Mouse (Mus musculus) thymus, postnatal 36 days (tissue): ENCODE data around the gene Bcr.
"Not testable (repeated sequence)": the region's sequence is repeated elsewhere in the genome, so short reads cannot be mapped to it uniquely, and the experiment has no call there.

Source experiments
- DNase-seq, 2 experiments: peaks; one replicate each; pipeline ENCODE4 v3.0.0; 2022; ENCODE audit warnings: mixed read lengths in 2 of 2

The Bcr gene

DNA sequence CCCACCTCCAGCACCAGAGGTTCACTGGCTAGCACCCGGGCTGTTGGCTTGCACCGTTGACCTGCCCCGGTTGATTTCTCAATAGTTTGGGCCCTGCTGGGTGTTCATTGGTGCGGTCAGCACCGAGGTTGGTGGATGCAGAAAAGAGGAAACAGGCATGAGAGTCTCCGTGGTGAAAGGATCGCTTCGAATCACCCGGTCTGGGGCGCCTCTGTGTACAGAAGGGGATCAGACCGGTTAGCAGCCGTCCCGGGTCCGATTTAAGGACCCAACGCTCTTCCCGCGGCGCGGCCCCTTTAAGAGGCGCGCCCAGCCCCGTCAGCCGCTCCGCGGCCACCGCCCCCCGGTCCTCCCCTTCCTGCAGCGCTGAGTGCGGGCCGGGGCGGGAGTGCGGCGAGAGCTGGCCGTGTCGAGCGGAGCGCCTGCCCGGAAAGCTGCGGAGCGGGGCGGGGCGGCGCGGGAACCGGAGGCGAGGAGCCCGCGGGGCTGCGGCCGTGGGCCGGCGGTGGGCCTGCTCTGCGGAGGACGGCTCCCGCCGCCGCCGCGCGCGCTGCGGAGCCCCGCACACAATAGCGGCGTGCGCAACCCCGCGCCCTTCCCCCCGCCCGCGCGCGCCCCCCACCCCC is at the start of gene Bcr:
TSS of gene Bcr (plus strand) at position 376 of the 626 bp plus-strand sequence.
- DNase-seq, result peak; percentile 73 to 80

DNA sequence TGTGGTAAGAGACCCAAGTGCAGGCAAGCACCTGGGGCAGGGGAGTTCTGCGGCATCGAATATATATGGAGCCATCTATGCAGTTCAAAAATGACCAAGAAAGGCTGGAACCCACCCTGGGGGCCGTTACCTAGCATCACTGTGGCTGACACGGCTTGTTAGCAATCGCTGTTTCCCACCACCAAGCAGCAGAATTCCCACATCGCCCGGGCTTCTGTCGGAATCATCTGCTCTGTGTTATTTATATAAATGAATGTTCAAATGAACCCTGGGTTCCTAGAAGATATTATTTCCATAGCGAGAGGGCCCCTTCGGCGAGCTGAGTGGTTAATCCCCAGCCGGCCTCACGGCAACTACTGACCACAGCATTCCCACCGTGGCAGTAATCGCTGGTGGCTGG is 49.7 kb upstream of the Bcr start:
- no peak for DNase-seq

DNA sequence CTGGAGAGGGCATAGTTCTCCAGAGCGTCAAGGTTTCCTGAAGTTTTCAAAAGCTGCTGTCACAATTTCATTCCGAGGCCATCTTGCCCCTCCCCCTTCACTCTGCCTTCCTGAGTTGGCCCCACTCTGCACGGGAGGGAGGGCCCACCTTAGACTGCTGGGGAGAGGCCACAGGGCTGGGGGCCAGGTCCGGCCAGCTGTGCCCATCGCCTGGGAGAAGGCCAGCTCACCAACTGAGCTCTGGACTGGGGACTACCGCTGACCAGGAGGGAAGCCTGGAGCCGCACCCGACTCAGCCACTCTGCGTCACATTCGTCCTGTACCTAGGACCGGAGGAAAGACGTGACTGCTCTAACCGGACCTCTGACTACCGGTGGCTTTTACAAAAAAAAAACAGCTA is 44.9 kb upstream of the Bcr start:
- DNase-seq, result no peak

DNA sequence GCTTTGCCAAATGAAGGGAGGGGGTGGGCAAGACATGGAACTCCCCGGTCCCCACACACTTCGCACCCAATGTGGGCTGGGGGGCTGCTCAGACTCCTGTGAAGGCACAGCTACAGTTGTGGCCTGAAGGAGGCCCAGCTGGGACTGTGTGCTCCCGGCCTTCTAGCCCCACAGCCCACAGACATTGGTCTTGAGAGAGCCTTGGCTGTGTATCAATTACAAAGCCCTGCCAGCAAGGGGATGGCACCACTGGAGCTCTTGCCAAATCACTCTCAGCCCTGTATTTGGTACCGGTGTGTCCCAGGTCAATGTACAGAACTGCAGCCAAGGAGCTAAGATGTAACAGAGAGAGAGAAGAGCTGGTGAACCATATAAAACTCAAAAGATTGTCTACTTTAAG is 43.9 kb upstream of the Bcr start:
- DNase-seq, result no peak

DNA sequence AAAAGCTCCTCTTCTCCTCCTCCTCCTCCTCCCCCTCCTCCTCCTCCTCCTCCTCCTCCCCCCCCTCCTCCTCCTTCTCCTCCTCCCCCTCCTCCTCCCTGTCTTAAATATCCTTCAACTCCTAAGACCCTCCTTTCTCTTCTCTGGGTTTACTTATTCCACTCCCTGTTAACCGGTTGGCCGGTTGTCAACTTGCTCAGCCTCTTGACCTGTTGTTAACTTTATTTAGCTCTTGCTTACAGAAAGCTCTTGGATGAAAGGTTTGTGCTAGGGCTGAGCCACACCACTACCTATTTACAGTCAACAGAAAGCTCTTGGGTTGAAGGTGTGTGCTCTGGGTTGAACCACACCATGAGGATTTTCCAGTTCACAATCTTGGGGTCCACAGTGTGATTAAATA is 40.1 kb upstream of the Bcr start:
- DNase-seq, result no peak

DNA sequence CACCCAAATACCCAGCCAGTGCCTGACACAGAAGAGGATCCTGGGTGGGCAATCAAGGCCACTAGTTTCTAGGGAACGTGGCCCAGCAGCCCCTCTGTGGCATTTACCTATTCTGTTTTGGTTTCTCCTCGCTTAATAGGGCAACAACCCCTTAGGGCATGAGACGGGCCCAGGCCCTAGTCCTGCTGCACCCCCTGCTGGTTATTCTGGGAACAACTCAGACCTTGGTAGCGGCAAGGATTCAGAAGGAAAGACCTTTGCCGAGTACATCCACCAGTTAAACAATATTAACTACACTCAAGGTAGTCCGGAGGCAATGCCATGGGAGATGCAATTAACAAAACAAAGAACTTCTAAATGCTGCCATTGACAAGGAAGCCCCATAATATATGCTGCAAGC is 39.3 kb upstream of the Bcr start:
- DNase-seq, result peak; percentile 51 to 64

DNA sequence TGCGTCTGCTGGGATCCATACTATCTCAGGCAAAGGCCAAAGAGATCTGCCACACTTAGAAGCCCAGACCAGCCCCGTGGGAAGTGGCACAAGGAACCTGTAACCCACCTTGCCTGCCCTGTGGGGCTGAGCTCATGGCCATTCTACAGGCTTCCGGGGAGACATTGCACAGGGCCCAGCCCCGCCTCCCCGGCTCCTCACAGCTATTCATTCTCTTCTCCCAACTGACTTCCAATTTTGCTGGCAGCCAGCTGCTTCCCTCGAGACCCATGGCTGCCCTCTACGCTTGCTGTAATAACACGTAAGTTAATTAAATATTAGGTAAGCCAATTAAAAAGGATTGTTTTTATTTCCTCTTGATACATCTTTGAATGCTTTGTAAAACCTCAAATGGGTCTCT is 33.9 kb upstream of the Bcr start:
- DNase-seq, result no peak

DNA sequence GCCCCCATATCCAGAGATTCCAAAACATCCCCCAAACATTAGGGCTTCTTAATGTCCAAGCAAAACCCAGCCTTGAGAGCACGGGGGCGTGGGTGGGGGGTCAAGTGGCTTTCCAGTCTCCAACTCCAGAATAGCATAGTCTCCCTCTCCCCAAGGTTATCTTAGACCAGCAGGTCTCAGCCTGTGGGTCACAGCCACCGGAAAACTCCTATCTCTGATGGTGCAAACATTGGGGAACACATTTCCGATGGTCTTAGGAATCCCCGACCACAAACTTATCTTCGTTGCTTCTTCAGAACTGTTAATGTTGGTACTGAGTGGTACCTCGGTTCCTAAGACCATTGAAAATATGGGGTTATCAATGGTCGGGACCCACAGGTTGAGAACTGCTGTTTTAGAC is 31.6 kb upstream of the Bcr start:
- no peak for DNase-seq

DNA sequence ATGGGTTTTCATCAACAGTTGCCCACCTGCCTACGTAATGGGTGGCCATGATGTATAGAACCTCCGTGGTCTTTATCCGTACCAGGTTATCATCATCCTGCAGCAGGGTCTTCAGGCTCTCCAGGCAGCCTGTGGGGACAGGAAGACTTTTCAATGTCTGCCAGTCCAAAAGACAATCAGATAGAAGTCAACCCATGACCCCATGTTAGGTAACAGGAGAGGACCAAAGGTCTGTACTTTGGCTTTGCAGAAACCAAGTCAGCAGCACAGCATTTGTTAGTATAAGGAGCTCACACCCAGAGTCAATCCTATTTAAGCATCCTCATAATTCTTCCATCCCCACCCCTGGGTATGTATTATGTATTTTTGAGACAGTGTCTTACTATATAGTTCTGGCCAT is 30.7 kb upstream of the Bcr start:
- no peak for DNase-seq

DNA sequence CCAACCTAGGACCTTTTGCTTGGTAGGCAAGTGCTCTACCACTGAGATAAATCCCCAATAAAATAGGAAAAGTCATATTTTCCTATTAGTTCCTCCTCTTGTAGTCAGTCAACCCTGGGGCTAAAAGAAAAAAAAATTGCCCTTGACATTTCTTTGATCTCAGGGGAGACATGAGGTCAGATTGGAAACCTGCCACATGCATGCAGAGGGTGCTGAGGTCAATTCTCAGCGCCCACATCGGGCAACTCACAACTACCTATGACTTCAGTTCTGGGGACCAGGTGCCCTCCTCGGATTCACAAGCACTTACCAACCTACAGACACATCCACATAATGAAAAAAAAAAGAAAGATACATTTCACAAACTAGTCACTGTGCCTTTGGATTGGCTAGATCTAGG is 30.2 kb upstream of the Bcr start:
- DNase-seq, result no peak

DNA sequence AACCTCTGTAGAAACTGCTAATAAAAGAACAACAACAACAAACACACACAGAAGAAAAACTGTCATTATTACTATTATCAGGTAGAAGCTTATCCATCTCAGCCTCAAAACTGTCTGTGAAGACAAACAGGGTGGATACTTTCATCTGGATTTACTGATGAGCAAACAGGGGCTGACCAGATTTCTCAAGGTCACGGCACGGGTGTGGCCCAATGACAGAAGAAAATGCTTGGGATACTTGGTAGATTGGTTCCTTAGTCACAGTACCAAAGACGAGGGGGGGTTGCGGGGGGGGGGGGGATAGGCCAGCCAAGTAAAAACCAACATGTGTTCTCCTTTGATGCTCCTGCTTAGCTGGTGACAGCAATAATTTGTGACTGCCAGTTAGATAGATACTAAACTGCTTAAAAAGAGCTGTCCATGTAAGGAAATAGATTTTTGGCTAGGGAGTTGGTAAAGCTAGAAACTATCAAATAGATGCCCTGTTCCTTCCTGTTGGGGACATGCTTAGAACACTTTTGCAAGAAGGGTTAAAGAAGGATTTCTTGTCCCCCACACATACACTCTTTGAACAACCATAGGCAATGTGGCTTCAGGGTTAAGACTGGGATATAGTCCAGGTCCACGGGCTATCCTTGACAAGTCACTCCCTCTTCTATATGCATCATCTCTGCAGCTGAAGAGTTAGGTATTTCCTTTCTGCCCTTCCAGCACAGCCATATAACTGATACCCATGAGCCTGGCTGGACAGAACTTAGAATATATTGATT is 28.9 kb upstream of the Bcr start:
- no peak for DNase-seq

DNA sequence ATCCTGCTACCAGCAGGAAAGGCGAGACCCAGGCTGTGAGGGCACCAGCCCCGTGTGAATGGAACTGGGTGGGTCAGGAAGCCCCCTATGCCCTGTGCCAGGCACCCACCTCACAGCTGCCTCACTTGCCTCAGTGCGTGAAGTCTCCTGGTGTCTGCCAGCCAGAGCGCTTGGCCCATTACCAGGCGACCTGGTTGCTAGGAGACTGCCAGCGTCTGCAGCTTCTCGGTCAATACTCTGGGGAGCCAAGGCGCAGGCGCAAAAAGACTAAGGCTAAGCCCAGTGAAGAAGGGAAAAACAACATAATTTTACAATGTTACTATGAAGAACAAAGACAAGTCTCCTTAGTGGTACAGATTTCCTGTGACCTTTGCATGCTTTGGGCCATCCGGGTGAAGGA is 28.0 kb upstream of the Bcr start, which contains the start of gene Rsph14:
TSS of gene Rsph14 (minus strand) at position 192 of the 400 bp plus-strand sequence.
- DNase-seq, result no peak

DNA sequence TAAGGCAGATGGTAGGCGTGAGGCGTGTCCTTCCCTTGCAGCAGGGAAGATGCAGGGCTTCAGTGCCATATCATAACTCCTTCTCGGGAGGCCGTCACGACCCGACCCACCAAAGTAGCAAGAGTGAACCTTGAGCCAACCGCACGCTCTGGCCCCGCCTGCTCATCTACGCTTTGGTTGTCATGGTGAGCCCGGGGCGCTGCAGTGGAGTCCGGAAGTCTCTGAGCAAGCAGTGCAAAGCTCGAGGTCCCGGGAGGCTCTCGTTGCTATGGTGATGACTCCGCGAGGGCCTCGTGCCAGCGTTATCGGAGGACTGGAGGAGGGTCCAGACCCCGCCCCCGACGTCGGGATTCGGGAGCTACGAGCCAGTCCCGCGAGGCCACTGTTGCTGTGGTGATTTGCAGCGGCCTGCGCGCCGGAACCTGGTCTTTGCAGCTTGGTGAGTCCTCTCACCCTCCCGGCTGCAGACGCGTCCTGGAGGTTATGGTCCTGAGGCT is 23.5 kb upstream of the Bcr start, which contains the start of gene Rab36:
TSS of gene Rab36 (plus strand) at position 176 of the 497 bp plus-strand sequence.
- peak; percentile 76 to 86 for DNase-seq

DNA sequence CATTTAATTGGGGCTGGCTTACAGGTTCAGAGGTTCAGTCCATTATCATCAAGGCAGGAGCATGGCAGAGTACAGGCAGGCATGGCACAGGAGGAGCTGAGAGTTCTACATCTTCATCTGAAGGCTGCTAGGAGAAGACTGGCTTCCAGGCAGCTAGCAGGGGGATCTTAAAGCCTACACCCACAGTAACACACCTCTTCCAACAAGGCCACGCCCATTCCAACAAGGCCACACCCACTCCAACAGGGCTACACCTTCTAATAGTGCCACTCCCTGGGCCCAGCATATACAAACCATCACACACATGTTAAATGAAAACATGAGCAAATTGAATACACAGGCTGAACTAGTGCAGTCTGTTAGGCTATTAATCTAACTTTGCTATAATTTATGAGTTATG is 18.3 kb upstream of the Bcr start:
- DNase-seq, result not testable (repeated sequence)

DNA sequence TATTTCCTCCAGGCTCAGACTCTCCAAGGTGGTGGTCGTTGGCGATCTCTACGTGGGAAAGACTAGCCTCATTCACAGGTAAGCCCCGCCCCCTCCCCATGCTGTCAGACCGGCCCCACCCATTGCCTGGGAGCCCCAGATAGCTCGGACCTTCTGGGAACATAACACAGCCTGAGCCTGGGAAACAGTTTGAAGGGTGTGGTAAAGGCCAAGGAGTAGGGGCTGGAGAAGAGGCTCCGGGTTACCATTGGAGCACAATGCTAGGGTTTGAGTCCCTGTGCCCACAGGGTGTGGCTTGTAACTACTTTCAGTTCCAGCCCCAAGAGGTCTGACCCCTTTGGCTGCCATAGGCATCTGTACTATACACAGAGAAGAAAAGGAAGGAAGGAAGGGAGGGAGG is 15.9 kb upstream of the Bcr start:
- DNase-seq, result no peak

DNA sequence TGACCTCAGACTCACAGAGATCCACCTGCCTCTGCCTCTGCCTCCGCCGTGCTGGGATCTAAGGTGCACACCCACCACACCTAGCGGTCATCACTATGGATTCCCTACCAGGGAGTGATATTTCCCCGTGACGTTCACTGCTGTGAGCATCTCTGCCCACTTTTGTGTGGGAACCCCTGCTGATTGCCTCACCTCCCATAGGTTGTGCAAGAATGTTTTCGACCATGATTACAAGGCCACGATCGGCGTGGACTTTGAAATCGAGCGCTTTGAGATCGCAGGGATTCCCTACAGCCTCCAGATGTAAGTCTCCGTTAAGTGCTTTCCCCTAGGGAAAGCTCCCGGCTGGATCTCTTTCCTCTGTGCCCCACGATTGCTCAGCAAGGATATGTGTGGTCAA is 14.6 kb upstream of the Bcr start:
- no peak for DNase-seq

DNA sequence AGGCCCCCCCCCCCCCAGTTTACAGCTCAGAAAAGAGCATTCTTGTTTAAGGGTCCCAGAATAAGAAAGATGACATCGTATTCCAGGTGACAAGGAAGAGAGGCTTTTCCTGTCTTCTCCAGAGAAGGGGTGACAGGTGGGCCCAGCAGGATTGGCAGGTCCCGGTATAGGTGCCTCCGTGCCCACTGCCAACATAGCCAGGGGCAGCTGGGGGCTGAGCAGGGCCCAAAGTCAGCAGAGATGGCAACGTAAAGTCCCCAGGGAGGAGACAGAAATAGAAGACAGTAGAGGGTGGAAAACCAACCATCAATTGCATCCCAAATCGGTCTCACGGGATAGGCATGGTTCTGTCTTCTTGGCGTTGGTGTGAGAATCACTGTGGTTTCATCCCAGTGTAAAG is 11.7 kb upstream of the Bcr start:
- DNase-seq, result no peak

DNA sequence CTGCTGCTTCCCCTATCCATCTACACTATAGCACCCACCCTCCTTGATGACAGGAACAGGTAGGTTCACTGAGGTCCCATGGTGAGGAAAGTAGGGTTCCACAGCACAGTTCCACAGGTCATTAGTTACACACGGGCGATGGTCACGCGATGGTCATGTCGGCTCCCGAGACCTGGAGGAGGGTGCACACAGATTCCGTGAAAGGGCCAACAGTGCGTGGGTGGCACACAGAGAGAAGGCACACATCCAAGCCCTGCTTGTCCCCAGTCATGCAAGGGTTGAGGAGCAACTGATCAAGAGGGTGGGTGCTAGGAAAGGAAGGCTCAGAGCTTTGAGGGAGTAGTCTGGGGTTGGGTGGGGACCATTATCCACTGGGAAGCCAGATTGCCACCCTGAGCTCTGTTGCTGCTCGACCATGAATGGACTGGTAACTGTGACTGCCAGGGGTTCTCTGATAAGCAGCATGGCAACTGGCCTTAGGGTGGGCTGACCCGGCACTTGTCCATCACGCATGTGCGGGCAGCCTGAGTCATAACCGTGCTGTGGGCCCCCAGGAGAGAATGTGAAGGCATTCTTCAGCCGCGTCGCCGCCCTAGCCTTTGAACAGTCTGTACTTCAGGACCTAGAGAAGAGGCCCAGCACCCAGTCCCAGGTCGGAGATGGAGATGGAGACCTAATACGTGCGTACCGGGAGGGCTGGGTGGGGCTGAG is 8.9 kb upstream of the Bcr start:
- DNase-seq, result no peak

DNA sequence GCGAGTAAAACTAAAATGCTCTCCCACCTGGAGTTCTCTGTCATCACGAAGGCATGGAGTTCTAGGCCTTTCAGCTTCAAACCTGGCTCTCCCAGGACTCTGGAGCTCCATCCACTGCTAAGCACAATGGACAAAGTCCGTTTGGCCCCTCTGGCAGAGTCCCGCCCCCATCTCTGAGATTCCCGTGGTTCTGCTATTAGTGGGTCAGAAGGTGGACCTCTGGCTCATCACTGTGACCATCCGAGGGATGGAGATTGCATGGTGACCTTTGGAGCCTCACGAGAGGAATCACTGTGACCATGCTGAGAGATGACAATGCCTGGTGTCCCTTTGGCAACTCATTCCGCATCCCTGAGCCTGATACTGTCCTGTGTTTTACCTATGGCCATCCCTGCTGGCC is 7.5 kb upstream of the Bcr start:
- DNase-seq, result no peak

DNA sequence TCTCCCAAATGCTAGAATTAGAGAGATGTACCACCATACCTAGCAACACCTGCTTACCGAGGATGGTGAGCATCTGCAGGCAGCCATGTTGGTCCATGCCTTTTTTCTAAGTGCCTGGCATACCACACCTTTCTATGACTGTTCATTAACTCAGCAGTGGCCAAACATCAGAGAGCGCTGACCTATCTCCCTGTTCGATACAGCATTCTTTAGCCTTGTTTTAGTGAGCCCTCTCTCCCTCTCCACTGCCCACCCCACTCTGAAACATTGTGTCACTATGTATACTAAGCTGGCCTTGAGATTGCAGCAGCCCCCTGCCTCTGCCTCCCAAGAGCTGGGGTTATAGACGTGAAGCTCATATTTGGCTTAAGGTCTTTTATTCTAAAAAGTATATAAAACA is 6.7 kb upstream of the Bcr start:
- no peak for DNase-seq

DNA sequence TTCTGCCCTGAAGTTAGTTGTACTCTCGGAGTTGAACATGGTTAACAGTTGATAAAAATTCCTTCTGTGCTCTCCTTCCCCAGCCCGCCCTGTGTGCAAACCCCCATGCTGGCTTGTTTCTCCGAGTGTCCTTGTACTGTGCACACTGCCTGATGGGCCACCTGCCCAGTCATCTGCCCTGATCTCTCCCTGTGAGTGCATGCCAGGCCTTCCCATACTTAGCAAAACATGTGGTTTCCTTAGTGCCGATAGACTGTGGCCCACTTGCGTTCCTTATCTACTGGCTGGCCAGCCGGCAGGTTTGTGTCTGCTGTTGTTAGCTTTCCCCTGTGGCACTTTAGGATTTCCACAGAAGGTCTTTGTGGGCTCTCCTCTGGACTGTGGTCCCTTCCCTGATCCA is 6.3 kb upstream of the Bcr start:
- DNase-seq, result no peak

DNA sequence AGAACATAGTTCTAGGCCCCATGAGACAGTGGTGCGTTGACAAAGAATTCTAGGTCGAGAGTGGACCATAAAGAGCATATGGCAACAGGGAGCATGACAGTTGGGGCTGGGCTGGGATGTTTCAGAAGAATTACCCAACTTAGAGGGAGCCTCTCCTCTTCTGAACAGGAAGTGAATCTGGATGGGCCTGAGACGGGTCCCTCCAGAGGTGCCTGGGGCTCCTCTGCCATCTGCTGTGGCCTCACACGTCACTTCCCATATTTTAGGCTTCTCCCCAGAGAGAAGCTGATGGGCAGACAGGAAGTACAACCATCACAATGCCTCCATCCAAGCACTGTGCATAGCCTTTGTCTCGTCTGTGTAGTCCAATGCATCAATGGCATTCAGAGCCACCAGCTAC is 4.7 kb upstream of the Bcr start:
- DNase-seq, result no peak

DNA sequence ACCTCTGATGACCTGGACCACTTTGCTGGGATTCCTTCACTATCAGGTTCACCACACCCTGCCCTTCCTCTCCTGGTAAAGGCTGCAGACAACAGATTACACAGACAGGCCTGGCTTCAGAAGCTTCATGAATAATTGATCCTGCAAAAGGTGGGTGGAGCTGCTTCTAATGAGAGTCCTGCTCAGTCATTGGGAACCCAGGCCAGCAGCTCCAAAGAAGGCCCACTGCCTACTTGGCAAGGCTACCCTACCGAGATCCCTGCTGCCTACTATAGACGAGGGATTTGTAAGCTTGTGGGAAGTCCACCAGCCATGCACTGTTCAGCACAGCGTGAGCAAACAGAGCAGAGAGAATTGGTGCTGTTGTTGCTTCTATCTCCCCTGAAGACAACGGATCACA is 4.1 kb upstream of the Bcr start:
- DNase-seq, result no peak

DNA sequence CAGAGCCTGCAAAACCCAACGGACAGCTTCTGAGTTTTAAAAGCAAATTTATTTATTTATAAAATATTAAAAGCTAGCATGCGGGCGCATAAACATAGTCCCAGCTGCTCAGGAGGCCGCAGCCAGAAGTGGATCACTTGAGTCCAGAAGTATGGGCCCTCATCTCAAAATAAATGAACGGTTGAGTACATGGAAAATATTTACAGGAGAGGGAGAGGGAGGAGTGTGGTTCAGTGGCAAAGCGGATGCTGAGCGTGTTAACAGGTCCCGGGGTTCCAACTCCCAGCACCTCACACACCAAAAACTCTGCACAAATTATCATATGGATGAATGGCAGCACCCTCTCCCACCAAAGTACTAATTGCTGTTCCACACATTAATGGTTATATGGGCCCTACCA is 2.1 kb upstream of the Bcr start:
- DNase-seq, result no peak
